Mouse (Mus musculus) cerebellum, adult 2 months (tissue): ENCODE measurements at regions not wholly inside any gene's neighbourhood (a gene's known extent, or its start where the extent isn't known, plus 50 kb on each side); places are given as distances from the start of the nearest gene placed in this dataset.

Experiments used
- CTCF ChIP-seq: fragments of 200-500 bp; IDR thresholded peaks from 2 replicates; pipeline ENCODE4 v1.5.1; 2011; ENCODE audit warnings: low read depth, mild to moderate bottlenecking, control low read depth, low read length, moderate library complexity, borderline replicate concordance; ENCODE audit not compliant: insufficient read depth
- POLR2A ChIP-seq: fragments of 200-500 bp; IDR thresholded peaks from 2 replicates; pipeline ENCODE4 v1.6.1; 2011; ENCODE audit warnings: low read length, control low read depth, borderline replicate concordance; ENCODE audit not compliant: insufficient read depth

GRCm38 (mm10) chr12:77061562-77061847, 99.5 kb upstream of the Max start:
- TF ChIP-seq POLR2A (no peak), CTCF (no peak)
